Mouse (Mus musculus): Measurements from ENCODE around the gene Rinl. TPM values are rescaled to one million over a fixed set of nuclear protein-coding genes. Genes with fewer than 3 reads are reported as not detected.

Rinl gene
- total RNA-seq, 1 experiment, result 17.2 TPM

GRCm38 (mm10) chr7:28832137-28832536 is 43.4 kb downstream of the Rinl start:
- H3K36me3 ChIP-seq (ENCODE audit: control insufficient read depth, insufficient read depth, low read length, poor library complexity, severe bottlenecking), result peaks cover 13% of the 10 kb centered on the region
- TF ChIP-seq ZC3H11A (IDR thresholded peaks at IDR 0.05; ENCODE audit: borderline replicate concordance, low read depth, low read length) (no peak), HCFC1 (IDR thresholded peaks at IDR 0.05; ENCODE audit: borderline replicate concordance, insufficient read depth, low read length) (no peak), ZNF384 (IDR thresholded peaks at IDR 0.05; ENCODE audit: low read depth, low read length) (no peak), MAFK (IDR thresholded peaks at IDR 0.05; ENCODE audit: insufficient read depth, low read depth, low read length) (no peak), CHD2 (IDR thresholded peaks at IDR 0.05; ENCODE audit: low read depth, low read length) (no peak)
- H3K4me1 ChIP-seq (ENCODE audit: control insufficient read depth in 2 of 2, insufficient read depth in 2 of 2, low read length in 2 of 2, poor library complexity in 1 of 2), result no peaks in the 10 kb centered on the region
- no peak overlapping the region for H3K27ac ChIP-seq (ENCODE audit: insufficient read depth, low read depth, low read length, poor library complexity, severe bottlenecking)
- H3K4me3 ChIP-seq (ENCODE audit: insufficient read depth in 1 of 2, low read depth in 1 of 2, low read length in 2 of 2, poor library complexity in 1 of 2, severe bottlenecking in 1 of 2), result no peak overlapping the region
- in situ Hi-C loops (cut with MboI; ENCODE audit: low sequenced_read_pairs in 2 of 2, unreplicated experiment in 2 of 2), result no loop called here
- DNase-seq (ENCODE audit: low read depth, low spot score), result no peak
- no peaks in the 10 kb centered on the region for H3K9me3 ChIP-seq (ENCODE audit: control insufficient read depth, insufficient read depth, low read depth, low read length)
- H3K9ac ChIP-seq (ENCODE audit: insufficient read depth, low read depth, low read length, poor library complexity, severe bottlenecking), result no peak overlapping the region; the same call in 1 of the 2 replicates

GRCm38 (mm10) chr7:28833723-28834347 is 45.1 kb downstream of the Rinl start, which contains the start of gene Lgals4:
Gene Lgals4 (plus strand): TSS chr7:28833854.
- no peaks in the 10 kb centered on the region for H3K4me1 ChIP-seq (ENCODE audit: control insufficient read depth in 2 of 2, insufficient read depth in 2 of 2, low read length in 2 of 2, poor library complexity in 1 of 2)
- H3K36me3 ChIP-seq (ENCODE audit: control insufficient read depth, insufficient read depth, low read length, poor library complexity, severe bottlenecking), result peaks cover 13% of the 10 kb centered on the region
- H3K4me3 ChIP-seq (ENCODE audit: insufficient read depth in 1 of 2, low read depth in 1 of 2, low read length in 2 of 2, poor library complexity in 1 of 2, severe bottlenecking in 1 of 2), result no peak within 1 kb of the TSS
- in situ Hi-C loops (cut with MboI; ENCODE audit: low sequenced_read_pairs in 2 of 2, unreplicated experiment in 2 of 2), result no loop called here
- no peak for TF ChIP-seq MAFK (IDR thresholded peaks at IDR 0.05; ENCODE audit: insufficient read depth, low read depth, low read length)
- no peak for TF ChIP-seq HCFC1 (IDR thresholded peaks at IDR 0.05; ENCODE audit: borderline replicate concordance, insufficient read depth, low read length)
- no peak for TF ChIP-seq ZC3H11A (IDR thresholded peaks at IDR 0.05; ENCODE audit: borderline replicate concordance, low read depth, low read length)
- no peak for TF ChIP-seq CHD2 (IDR thresholded peaks at IDR 0.05; ENCODE audit: low read depth, low read length)
- TF ChIP-seq ZNF384 (IDR thresholded peaks at IDR 0.05; ENCODE audit: low read depth, low read length), result no peak
- H3K27ac ChIP-seq (ENCODE audit: insufficient read depth, low read depth, low read length, poor library complexity, severe bottlenecking), result no peak within 1 kb of the TSS
- no peaks in the 10 kb centered on the region for H3K9me3 ChIP-seq (ENCODE audit: control insufficient read depth, insufficient read depth, low read depth, low read length)
- no peak for DNase-seq (ENCODE audit: low read depth, low spot score)
- H3K9ac ChIP-seq (ENCODE audit: insufficient read depth, low read depth, low read length, poor library complexity, severe bottlenecking), result no peak within 1 kb of the TSS

- Histone ChIP-seq H3K27ac (ENCODE audit: insufficient read depth, low read depth, low read length, poor library complexity, severe bottlenecking) (no peak overlapping the region), H3K9me3 (ENCODE audit: control insufficient read depth, insufficient read depth, low read depth, low read length) (no peaks in the 10 kb centered on the region), H3K4me1 (ENCODE audit: control insufficient read depth in 2 of 2, insufficient read depth in 2 of 2, low read length in 2 of 2, poor library complexity in 1 of 2) (no peaks in the 10 kb centered on the region), H3K4me3 (ENCODE audit: insufficient read depth in 1 of 2, low read depth in 1 of 2, low read length in 2 of 2, poor library complexity in 1 of 2, severe bottlenecking in 1 of 2) (no peak overlapping the region), H3K36me3 (ENCODE audit: control insufficient read depth, insufficient read depth, low read length, poor library complexity, severe bottlenecking) (no peaks in the 10 kb centered on the region), H3K9ac (ENCODE audit: insufficient read depth, low read depth, low read length, poor library complexity, severe bottlenecking) (no peak overlapping the region)
- no peak for DNase-seq (ENCODE audit: low read depth, low spot score)
- no peak for TF ChIP-seq CHD2 (IDR thresholded peaks at IDR 0.05; ENCODE audit: low read depth, low read length)
- no peak for TF ChIP-seq ZNF384 (IDR thresholded peaks at IDR 0.05; ENCODE audit: low read depth, low read length)
- TF ChIP-seq MAFK (IDR thresholded peaks at IDR 0.05; ENCODE audit: insufficient read depth, low read depth, low read length), result no peak
- TF ChIP-seq ZC3H11A (IDR thresholded peaks at IDR 0.05; ENCODE audit: borderline replicate concordance, low read depth, low read length), result no peak
- TF ChIP-seq HCFC1 (IDR thresholded peaks at IDR 0.05; ENCODE audit: borderline replicate concordance, insufficient read depth, low read length), result no peak
- in situ Hi-C loops (cut with MboI; ENCODE audit: low sequenced_read_pairs in 2 of 2, unreplicated experiment in 2 of 2), result no loop called here
Measured at GRCm38 (mm10) chr7:28836936-28837335, 48.2 kb downstream of the Rinl start.

GRCm38 (mm10) chr7:28838331-28838730 is 49.6 kb downstream of the Rinl start:
- in situ Hi-C loops (cut with MboI; ENCODE audit: low sequenced_read_pairs in 2 of 2, unreplicated experiment in 2 of 2), result no loop called here
- TF ChIP-seq HCFC1 (IDR thresholded peaks at IDR 0.05; ENCODE audit: borderline replicate concordance, insufficient read depth, low read length) (no peak), MAFK (IDR thresholded peaks at IDR 0.05; ENCODE audit: insufficient read depth, low read depth, low read length) (no peak), ZNF384 (IDR thresholded peaks at IDR 0.05; ENCODE audit: low read depth, low read length) (no peak), ZC3H11A (IDR thresholded peaks at IDR 0.05; ENCODE audit: borderline replicate concordance, low read depth, low read length) (no peak), CHD2 (IDR thresholded peaks at IDR 0.05; ENCODE audit: low read depth, low read length) (no peak)
- Histone ChIP-seq H3K4me3 (ENCODE audit: insufficient read depth in 1 of 2, low read depth in 1 of 2, low read length in 2 of 2, poor library complexity in 1 of 2, severe bottlenecking in 1 of 2) (no peak overlapping the region), H3K9me3 (ENCODE audit: control insufficient read depth, insufficient read depth, low read depth, low read length) (no peaks in the 10 kb centered on the region), H3K27ac (ENCODE audit: insufficient read depth, low read depth, low read length, poor library complexity, severe bottlenecking) (no peak overlapping the region), H3K36me3 (ENCODE audit: control insufficient read depth, insufficient read depth, low read length, poor library complexity, severe bottlenecking) (no peaks in the 10 kb centered on the region), H3K4me1 (ENCODE audit: control insufficient read depth in 2 of 2, insufficient read depth in 2 of 2, low read length in 2 of 2, poor library complexity in 1 of 2) (no peaks in the 10 kb centered on the region), H3K9ac (ENCODE audit: insufficient read depth, low read depth, low read length, poor library complexity, severe bottlenecking) (no peak overlapping the region; the same call in 1 of the 2 replicates)
- no peak for DNase-seq (ENCODE audit: low read depth, low spot score)
